Mouse (Mus musculus): Measurements from ENCODE around the gene Lyz2. TPM values are rescaled to one million over a fixed set of nuclear protein-coding genes. Genes with fewer than 3 reads are reported as not detected.

Gene Lyz2
- total RNA-seq, 2 experiments from 2014 or later, result 12.1 to 14.4 TPM

Other genes with a start within 250 kb of the Lyz2 start
- not detected for gene Lrrc10, start 237.0 kb downstream of the Lyz2 start, total RNA-seq (2021)
- gene Cct2, start 218.5 kb downstream of the Lyz2 start, total RNA-seq (2021), result 100 to 1,000 TPM; 155 to 156 TPM
- gene Frs2, start 133.8 kb downstream of the Lyz2 start, total RNA-seq (2021), result 10 to 100 TPM; 33.2 to 35.6 TPM
- gene Yeats4, start 57.8 kb downstream of the Lyz2 start, total RNA-seq (2021), result 10 to 100 TPM; 50.7 to 54.0 TPM
- gene 9530003J23Rik, start 43.6 kb downstream of the Lyz2 start, total RNA-seq (2021), result not detected
- gene Lyz1, start 10.5 kb upstream of the Lyz2 start, total RNA-seq (2021), result 1 to 10 TPM; 1.5 to 1.7 TPM
- 100 to 1,000 TPM in 1 of 2 experiments, 10 to 100 TPM in 1; 94.5 to 120 TPM for gene Cpsf6, start 97.7 kb upstream of the Lyz2 start, total RNA-seq (2021)

Measured in left cerebral cortex, postnatal 36 days (tissue).